Mouse (Mus musculus) stomach, postnatal 0 days (tissue): ENCODE results near the gene Ski.

Experiments
- CTCF ChIP-seq: IDR thresholded peaks from 2 replicates; pipeline ENCODE4 v1.5.1; 2016; ENCODE audit warnings: antibody characterized with exemption, low read depth, mild to moderate bottlenecking, moderate library complexity
- EP300 ChIP-seq: optimal IDR thresholded peaks from 2 replicates; pipeline ENCODE3; 2016; ENCODE audit warnings: antibody characterized with exemption

DNA sequence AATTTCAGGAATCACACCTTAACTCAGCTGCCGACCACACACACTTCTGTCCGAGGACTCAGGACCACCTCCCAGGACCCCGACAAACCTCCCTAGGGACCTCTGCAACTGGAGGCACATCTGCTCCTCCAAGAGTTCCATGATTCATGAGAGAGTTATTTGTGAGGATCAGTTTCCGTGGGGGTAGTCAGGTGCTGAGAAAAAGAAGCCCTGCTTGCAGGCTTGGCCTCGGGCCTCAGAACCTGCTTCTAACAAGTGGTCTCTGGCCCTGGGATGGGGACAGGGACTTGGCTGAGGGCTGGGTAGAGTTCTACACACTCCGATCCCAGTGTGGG, 72.5 kb downstream of the Ski start:
- TF ChIP-seq CTCF (no peak), EP300 (no peak)
